Mouse (Mus musculus) heart, embryonic 12.5 days (tissue): ENCODE measurements around the gene Yipf3. TPM values are rescaled to one million over a fixed set of nuclear protein-coding genes. Genes with fewer than 3 reads are reported as not detected.

ENCODE experiments used
- microRNA counts: library from miRNA; unstranded; fragments of <30 nt; microRNA quantifications from one replicate; lab custom pipeline; 2017
- microRNA-seq: library from miRNA; unstranded; fragments of <30 nt; microRNA quantifications from one replicate; pipeline ENCODE4, GENCODE M21; 2017
- polyA plus RNA-seq: library from polyadenylated mRNA; unstranded; fragments of >200 nt; fragmentation: Nextera tagmentation; extraction: Ambion mirVana; gene quantifications from 2 replicates; pipeline ENCODE4 v1.2.1, GENCODE M21; 2016

The Yipf3 gene
- polyA plus RNA-seq, 1 experiment from 2014 or later, result 66.6 TPM

MicroRNAs within 50 kb of the gene (microRNA counts, 519-probe panel; counts per million panel counts)
- not detected for microRNA mmu-miR-693-3p (lab: Ali Mortazavi, UCI)
- not detected for microRNA mmu-miR-693-5p (lab: Ali Mortazavi, UCI)

Small RNAs within 50 kb of the gene (microRNA-seq; reads per million reads assigned to microRNA genes)
- not detected for gene Mir693

Other genes with a start within 250 kb of the Yipf3 start
- 6.5 and 6.9 TPM in 2 replicates for gene Vegfa, start 215.7 kb upstream of the Yipf3 start, polyA plus RNA-seq
- gene Mrps18a, start 137.1 kb upstream of the Yipf3 start, polyA plus RNA-seq, result 121 and 125 TPM in 2 replicates
- gene Rsph9, start 103.9 kb upstream of the Yipf3 start, polyA plus RNA-seq, result 5.5 and 5.8 TPM in 2 replicates
- 34.0 and 35.6 TPM in 2 replicates for gene Mad2l1bp, start 94.5 kb upstream of the Yipf3 start, polyA plus RNA-seq
- gene Gtpbp2, start 87.0 kb upstream of the Yipf3 start, polyA plus RNA-seq, result 34.5 and 39.1 TPM in 2 replicates
- 12.5 and 12.7 TPM in 2 replicates for gene Polh, start 45.4 kb upstream of the Yipf3 start, polyA plus RNA-seq
- gene Xpo5, start 45.3 kb upstream of the Yipf3 start, polyA plus RNA-seq, result 29.9 and 32.4 TPM in 2 replicates
- gene Polr1c, start within 50 bp of the Yipf3 start, polyA plus RNA-seq, result 44.5 and 48.6 TPM in 2 replicates
- 0.89 and 0.91 TPM in 2 replicates for gene Lrrc73, start 5.5 kb downstream of the Yipf3 start, polyA plus RNA-seq
- gene Tjap1, start 34.9 kb downstream of the Yipf3 start, polyA plus RNA-seq, result 43.7 and 44.1 TPM in 2 replicates
- 0.28 and 0.33 TPM in 2 replicates for gene Dlk2, start 49.3 kb downstream of the Yipf3 start, polyA plus RNA-seq
- 7.2 and 7.3 TPM in 2 replicates for gene Abcc10, start 80.3 kb downstream of the Yipf3 start, polyA plus RNA-seq
- gene Zfp318, start 135.7 kb downstream of the Yipf3 start, polyA plus RNA-seq, result 10.2 and 11.6 TPM in 2 replicates
- 0.27 and 1.0 TPM in 2 replicates for gene Crip3, start 180.8 kb downstream of the Yipf3 start, polyA plus RNA-seq
- not detected in 2 replicates for gene Slc22a7, start 190.4 kb downstream of the Yipf3 start, polyA plus RNA-seq
- 0.08 and 0.13 TPM in 2 replicates for gene Ttbk1, start 239.6 kb downstream of the Yipf3 start, polyA plus RNA-seq
- 24.2 and 25.9 TPM in 2 replicates for gene Dnph1, start 248.6 kb downstream of the Yipf3 start, polyA plus RNA-seq